Mouse (Mus musculus) cerebellum, adult 8-10 months (tissue): Measurements from ENCODE around the gene Kifc1.
"Not testable (repeated sequence)": the region's sequence is repeated elsewhere in the genome, so short reads cannot be mapped to it uniquely, and the experiment has no call there.

Source experiments
- DNase-seq: peaks from one replicate; pipeline ENCODE4 v3.0.0; 2022

Gene Kifc1

DNA sequence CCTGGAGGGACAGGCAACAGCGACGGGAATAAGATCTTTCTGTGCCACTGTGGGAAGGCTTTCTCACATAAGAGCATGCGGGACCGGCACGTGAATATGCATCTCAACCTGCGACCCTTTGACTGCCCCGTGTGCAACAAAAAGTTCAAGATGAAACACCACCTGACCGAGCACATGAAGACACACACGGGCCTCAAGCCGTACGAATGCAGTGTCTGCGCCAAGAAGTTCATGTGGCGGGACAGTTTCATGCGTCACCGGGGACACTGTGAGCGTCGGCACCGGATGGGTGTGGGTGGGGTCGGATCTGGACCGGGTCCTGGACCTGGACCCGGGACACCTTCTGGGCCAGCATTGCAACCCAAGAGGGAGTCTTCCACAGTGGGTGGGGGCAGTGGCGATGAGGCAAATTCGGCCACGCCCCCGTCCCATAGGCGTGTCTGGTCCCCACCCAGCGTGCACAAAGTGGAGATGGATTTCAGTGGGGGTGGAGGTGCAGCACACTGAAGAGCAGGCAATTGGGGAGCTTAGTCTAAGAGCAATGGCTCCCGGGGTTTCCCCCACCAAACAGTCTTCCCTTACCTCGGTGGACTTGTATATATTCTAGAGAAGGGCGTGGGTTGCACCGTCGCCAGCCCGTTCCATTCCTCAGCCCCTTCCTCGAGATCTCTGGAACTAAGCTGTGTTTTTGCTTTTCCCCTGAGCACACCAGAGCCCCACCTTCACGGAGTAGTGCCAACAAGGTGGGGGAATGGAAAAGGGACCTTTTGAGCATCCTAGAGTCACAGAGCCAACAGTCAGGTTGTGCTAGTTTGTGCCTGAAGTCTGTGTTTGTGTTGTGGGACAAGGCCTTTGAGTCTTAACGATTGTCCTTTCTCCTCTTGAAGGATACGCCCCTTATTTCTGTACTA, 28.1 kb upstream of the Kifc1 start:
- peak; percentile 40 for DNase-seq

DNA sequence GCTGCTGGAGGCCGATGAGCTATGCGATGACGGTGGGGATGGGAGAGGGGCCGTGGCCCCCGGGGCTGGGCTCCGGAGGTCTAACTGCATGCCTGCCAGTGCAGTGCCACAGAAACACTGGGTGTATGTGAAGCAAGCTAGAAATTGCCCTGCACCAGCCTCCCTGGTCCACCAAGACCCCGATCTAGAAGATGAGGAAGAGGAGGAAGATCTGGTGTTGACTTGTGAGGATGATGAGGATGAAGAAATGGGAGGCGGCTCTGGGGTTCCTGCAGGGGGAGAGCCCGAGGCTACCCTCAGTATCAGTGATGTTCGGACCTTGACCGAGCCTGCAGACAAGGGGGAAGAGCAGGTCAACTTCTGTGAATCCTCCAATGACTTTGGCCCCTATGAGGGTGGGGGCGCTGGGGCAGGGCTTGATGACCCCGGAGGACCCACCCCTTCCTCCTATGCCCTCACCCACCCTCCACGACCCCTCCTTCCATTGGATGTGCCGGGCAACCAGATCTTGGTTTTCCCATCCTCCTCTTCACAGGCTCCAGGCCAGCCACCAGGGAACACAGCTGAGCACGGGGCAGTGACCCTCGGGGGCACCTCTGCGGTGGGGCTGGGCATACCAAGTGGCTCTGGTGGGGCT, 27.3 kb upstream of the Kifc1 start:
- DNase-seq: no peak

DNA sequence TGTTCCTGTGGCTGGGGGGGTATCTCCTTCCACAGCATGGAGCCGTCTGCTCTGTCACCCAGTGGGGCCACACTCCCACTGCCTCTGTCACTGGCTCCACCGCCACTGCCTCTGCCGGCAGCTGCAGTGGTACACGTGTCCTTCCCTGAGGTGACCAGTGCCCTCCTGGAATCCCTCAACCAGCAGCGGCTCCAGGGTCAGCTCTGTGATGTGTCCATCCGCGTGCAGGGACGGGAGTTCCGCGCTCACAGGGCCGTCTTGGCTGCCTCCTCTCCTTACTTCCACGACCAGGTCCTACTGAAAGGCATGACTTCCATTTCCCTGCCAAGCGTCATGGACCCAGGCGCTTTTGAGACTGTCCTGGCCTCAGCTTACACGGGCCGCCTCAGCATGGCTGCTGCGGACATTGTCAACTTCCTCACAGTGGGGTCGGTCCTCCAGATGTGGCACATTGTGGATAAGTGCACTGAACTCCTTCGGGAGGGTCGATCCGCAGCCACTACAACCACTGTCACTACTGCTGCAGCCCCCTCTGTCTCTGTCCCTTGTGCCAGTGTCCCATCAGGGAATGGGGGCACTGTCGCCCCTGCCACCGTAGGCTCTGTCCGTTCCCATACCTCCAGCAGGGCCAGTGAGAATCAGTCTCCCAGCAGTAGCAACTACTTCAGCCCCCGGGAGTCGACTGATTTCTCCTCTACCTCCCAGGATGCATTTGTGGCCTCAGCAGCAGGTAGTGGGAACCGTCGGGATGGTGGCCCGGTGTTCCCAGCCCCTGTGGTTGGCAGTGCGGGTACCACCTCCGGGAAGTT, 26.6 kb upstream of the Kifc1 start:
- peak; percentile 39 for DNase-seq

DNA sequence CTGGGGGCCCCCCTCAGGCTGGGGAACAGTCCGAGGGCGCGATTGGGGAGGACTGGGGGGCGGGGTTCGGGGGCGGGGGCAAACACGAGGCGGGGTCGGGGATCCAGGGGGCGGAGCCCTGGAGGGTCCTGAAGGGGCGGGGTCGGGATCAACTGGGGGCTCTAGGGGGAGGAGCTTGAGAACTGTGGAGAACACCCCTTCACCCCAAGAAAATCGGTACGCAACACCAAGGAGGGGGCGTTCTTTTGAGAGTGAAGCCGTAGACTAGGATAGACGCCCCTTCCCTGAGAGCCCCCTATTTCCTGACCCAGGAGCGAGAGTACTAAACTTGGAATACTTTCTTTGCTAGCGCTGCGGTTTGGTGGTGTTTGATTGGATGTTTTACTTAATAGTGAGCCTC, 25.8 kb upstream of the Kifc1 start:
- peak; percentile 56 for DNase-seq

DNA sequence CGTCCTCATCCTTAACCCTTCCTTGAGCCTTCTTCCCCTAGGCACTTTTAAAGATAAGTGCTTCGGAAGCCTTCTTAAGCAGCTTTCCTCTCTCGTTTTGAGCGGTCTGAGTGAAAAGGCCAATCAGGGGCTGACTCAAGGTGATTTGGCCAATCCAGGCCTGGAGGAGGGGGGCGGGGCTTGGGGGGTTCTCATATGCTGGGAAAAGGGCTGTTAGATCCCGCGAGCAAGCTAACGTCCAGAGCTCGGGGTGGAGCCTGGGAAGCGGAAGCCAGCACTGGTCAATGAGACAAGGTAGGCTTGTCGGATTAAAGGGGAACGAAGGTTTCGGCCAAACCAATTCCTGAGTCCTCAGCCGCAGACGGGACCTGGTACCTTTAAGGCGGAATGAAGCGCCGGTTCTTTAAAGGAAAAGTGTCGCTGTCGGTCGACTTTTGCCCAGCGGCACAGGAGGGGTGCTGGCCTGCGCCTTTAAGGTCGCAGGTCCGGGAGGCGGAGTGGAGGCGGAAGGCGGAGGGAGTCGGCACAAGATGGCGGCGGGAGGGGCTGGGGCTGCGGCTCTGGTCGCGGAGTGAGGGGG, 25.3 kb upstream of the Kifc1 start, which contains the start of the genes Tapbp and Zbtb22:
Tapbp (plus strand) TSS at position 229 of the 580 bp plus-strand sequence.
Zbtb22 (plus strand) TSS at position 234 of the 580 bp plus-strand sequence.
- DNase-seq: peak; percentile 98

DNA sequence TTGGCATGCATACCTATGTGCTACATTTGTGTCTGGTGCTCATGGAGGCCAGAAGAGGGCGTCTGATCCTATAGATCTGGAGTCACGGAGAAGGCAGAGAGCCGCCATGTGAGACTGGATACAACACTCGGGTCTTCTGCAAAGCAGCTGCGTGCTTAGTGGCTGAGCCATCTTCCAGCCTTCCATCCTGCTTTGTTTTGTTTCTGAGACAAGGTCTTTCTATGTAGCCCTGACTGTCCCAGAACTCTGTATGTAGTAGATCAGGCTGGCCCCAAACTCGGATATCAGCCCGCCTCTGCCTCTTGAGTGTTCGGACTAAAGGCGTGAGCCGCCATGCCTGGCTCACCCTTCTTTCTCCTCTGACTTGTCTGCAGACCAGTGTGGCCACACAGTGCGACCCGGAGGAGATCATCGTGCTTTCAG, 24.5 kb upstream of the Kifc1 start:
- peak; percentile 44 for DNase-seq

DNA sequence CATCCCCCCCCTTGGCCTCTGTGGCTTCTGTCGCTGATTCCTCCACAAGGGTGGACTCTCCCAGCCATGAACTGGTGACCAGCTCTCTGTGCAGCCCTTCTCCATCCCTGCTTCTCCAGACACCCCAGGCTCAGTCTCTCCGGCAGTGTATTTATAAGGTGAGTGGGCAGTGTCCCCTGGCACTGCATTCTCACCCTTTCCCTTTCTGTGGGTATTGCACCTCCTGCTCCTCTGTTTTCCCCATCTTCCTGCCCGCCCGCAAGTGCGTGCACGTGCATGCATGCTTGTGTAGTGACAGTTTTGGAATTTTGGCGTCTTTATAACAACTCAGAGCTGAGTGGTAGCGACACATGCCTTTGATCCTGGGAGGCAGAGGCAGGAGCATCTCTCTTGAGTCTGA, 23.4 kb upstream of the Kifc1 start:
- peak; percentile 23 for DNase-seq

DNA sequence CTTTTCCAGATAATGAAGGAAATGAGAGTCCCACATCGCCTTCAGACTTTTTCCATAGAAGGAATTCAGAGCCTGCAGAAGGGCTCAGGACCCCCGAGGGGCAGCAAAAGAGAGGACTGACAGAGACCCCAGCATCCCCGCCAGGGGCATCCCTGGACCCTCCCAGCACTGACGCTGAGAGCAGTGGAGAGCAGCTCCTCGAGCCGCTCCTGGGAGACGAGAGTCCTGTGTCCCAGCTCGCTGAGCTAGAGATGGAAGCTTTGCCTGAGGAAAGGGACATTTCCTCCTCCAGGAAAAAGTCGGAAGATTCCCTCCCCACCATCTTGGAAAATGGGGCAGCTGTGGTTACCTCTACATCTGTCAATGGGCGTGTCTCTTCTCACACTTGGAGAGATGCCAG, 22.8 kb upstream of the Kifc1 start:
- DNase-seq: peak; percentile 24

DNA sequence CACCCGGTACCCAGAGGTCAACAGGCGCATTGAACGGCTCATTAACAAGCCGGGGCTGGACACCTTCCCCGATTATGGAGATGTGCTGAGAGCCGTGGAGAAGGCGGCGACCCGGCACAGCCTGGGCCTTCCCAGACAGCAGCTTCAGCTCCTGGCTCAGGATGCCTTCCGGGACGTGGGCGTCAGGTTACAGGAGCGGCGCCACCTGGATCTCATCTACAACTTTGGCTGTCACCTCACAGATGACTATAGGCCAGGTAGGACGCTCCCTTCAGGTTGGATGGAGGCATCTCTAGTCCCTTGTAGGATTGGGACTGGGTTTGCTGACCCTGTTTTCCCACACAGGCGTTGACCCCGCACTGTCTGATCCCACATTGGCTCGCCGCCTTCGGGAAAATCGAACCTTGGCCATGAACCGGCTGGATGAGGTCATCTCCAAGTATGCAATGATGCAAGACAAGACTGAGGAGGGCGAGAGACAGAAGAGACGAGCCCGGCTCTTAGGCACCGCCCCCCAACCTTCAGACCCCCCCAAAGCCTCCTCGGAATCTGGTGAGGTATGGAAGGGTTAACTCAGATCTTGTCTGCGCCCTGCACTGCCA, 21.5 kb upstream of the Kifc1 start:
- peak; percentile 27 for DNase-seq

DNA sequence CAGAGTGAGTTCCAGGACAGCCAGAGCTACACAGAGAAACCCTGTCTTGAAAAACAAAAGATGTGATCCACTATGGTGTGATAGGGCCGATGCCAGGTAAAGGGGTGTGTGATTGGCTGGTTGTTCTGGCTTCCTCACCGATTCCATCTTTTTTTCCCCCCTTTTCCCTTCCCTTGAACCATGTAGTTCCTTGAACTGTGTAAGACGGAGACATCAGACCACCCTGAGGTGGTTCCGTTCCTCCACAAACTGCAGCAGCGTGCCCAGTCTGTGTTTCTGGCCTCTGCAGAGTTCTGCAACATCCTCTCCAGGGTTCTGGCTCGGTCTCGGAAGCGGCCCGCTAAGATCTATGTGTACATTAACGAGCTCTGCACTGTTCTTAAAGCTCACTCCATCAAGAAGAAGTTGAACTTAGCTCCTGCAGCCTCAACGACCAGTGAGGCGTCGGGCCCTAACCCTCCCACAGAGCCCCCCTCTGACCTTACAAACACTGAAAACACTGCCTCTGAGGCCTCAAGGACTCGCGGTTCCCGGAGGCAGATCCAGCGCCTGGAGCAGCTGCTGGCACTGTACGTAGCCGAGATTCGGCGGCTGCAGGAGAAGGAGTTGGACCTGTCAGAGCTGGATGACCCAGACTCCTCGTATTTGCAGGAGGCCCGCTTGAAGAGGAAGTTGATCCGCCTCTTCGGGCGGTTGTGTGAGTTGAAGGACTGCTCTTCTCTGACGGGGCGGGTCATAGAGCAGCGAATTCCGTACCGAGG, 20.8 kb upstream of the Kifc1 start:
- DNase-seq: peak; percentile 29

DNA sequence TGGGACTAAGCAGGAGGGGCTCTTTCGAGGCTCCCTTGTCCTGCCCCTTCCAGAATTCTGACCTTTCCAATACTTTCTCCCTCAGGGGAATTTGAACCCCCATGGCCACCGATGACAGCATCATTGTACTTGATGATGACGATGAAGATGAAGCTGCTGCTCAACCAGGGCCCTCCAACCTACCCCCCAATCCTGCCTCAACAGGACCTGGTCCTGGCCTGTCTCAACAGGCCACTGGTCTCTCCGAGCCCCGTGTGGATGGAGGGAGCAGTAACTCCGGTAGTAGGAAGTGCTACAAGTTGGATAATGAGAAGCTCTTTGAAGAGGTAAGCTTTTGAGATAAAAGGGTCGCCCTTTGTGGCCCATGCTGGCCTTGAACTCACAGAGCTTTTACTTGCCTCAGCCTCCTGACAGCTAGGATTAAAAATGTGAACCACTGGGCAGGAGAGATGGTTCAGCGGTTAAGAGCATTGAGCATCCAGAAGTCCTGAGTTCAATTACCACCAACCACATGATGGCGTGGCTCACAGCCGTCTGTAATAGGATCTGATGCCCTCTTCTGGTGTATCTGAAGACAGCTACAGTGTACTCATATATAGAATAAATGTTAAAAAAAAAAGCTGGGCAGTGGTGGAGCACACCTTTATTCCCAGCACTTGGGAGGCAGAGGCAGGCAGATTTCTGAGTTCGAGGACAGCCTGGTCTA, 20.0 kb upstream of the Kifc1 start:
- DNase-seq: peak; percentile 21

DNA sequence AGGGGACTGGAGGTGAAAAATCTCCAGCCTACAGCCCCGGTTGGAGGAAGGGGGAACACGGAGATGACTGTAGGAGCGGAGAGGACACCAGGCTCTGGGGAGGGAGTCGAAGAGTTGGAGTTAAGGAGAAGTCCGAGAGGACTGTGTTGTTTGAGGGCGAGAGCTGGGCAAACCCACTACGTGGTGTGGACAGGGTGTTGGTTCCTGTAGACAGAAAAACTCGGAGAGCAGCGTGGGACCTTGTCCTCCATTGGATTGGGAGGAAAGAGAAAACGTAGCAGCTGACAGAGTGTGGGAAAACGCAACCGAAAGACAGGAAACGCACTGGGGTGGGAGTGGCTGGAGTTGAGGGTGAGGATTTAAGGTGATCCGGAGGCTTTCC, 19.4 kb upstream of the Kifc1 start:
- peak; percentile 36 for DNase-seq

DNA sequence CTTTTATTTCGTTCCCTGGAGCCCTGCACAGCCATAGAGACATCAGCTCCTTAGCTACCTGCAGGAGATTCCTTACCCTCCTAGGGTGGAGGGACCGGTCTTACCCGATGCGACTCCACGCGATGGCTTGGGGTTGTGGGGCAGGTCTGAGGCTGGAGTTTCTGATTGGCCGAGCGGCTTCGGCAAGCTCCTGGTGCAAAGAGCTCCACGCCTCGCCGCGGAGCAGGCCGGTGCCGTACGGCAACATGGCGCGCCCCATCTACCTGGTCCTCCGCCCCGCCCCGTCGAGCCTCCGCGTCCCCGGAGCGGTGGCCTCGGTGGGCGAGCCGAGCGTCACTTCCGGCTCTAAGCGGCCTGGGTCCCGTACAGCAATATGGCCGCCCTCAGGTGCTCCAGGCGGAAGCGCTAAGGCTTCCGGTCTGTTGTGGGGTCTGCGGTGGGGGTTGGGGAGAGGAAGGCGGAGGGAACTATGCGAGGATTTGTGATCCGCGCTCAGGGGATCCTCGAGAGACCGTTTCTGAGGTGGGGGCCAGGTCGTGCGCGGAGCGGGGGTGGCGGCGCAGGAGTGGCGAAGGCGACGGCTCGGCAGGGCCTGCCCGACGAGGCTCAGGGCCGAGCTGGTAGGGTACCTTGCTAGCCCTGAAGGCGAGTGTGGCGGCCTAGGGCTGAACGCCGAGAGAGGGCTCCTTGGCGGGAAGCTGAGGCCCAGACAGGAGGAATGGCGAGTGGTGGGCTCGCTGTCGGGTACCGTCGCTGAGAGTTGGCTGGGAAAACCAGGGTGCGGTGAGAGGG, 18.8 kb upstream of the Kifc1 start, which contains the start of gene Daxx:
Daxx (plus strand) TSS at position 338 of the 792 bp plus-strand sequence.
- DNase-seq: peak; percentile 98

DNA sequence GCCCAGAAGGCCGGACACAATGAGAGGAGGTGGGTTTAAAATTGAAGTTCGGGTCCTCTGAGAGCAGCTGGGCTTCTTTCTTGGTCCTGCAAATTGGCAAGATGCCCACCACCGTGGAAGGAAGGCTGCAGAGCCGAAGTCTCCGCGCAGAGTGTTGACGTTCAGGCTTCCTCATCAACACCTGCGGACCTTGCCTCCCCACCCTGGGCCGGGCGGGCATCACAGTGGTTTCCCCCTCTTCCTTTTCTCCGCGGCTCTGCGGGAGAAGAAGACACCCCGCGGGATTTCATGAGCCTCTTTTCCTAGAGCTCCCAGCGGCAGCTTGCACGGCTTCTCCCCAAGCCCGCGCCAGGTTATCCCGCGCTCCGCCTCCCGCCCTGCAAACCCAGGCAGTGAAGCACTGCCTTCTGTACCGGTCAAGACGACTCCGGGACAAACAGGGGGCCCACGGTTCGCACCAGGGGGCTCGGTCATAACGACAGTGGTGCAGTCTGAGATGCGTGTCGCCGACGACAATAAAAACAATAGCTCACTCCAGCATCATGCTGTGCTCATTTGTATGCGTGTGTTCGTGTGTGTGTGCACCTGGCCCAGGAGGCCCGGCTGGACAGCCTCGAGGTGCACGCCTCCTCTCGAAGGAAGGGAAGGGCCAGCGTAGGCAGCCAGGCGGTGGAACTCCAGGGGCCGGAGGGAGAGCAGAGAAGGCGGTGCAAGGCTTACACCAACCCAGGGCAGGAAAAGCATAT, 18.0 kb upstream of the Kifc1 start:
- DNase-seq: peak; percentile 70

DNA sequence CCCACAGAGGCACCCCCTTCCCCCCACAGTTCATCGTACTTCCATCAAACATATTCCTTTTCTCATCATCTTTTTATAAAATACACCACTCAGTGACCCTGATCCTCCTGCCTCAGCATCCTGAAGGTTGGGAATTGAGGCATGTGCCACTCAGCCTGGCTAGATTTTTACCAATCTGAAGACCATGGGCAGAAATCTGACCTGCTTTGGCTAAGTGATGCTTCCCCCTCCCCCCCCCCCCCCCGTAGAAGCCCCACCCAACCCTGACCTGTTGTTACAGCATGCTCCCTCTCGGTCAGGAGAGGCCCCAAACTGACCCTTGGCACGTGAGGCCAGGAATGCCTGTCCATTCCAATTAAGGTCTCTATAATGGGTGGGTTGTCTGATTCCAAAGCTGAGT, 14.4 kb upstream of the Kifc1 start, which contains the start of gene Platr17:
Platr17 (plus strand) TSS at position 301 of the 400 bp plus-strand sequence.
- DNase-seq: not testable (repeated sequence)

DNA sequence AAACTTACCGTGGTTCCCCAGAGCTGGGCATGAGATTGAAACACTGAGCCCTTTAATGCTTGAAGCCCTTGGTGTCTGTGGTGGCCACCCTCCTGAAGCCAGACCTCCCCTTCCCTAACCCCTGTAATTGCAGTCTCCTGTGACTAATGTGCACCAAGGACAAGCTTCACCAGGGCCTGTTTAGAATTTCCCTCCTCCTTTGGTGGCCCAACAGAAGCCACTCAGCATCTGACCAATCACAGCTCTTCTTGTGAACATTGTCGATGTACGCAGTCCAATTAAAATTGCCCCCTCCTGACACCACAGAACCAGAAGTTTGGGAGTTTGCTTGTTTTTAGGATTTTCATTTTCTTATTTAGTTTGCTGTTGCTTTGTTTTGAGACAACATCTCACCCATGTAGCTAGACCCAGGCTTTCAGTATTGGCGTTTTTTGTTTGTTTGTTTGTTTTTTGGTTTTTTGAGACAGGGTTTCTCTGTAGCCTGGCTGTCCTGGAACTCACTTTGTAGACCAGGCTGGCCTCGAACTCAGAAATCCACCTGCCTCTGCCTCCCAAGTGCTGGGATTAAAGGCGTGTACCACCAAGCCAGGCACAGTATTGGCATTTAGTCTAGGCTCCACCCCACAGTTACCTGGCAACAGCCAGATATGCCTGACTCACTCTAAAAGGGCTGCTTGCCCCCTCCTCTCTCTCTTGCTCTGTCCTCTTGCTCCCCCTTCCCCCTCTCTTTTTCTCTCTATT, 13.6 kb upstream of the Kifc1 start:
- not testable (repeated sequence) for DNase-seq

DNA sequence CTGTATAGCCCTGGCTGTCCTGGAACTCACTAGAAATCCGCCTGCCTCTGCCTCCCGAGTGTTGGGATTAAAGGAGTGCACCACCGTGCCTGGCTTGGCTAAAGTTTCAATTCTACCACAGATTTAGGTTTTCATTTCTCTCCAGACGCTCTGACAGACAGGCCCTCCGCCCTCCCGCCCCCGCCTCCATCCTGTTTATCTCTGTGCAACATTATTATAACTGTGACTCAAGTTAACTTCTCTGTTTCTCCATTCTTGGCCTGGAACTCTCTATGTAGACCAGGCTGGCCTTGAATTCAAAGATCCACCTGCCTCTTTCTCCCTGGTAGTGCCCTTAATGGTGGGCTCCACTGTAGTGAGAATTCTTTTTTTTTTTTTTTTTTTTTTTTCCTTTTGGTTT, 12.0 kb upstream of the Kifc1 start:
- DNase-seq: no peak

DNA sequence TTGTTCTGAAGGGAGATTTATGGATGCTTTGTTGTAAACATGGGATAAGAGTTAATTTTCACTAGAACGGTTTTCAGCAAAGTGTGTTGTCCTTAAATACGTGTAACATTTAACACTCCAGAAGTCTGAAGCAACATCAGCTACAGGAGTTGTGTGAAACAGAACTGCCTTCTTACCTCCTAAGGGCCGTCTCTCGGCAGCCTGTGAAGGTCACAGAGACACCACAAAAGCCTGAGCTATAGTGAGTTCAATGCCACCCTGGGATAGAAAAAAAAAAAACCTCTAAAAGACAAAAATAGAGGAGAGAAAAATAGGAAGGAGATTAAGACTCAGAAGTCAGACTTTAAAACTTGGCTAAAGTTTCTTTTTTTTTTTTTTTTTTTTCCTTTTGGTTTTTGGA, 11.6 kb upstream of the Kifc1 start:
- no peak for DNase-seq
